Mouse (Mus musculus) lung, postnatal 0 days (tissue): ENCODE data around the gene Slc6a9. TPM values are rescaled to one million over a fixed set of nuclear protein-coding genes. Genes with fewer than 3 reads are reported as not detected.

Experiments used
- ATAC-seq: fragments of 200-750 bp; cut with Nextera tagmentation; 2 replicates; pipeline ENCODE4 v1.8.0; 2017; ENCODE audit warnings: moderate library complexity
- DNase-seq: peaks from one replicate; pipeline ENCODE4 v3.0.0-alpha.2; 2016; ENCODE audit warnings: low spot score
- H3K27ac ChIP-seq: fragments of 300-500 bp; sonication (generic); 2 replicates; pipeline ENCODE4 v1.5.1; 2014; ENCODE audit warnings: antibody characterized with exemption, mild to moderate bottlenecking, low read length, mixed read lengths
- H3K27me3 ChIP-seq: fragments of 300-500 bp; sonication (generic); replicated peaks from 2 replicates; pipeline ENCODE4 v1.6.1; 2014; ENCODE audit warnings: low read length, mixed read lengths; ENCODE audit not compliant: insufficient read depth
- H3K36me3 ChIP-seq: fragments of 300-500 bp; sonication (generic); 2 replicates; pipeline ENCODE4 v1.6.1; 2014; ENCODE audit warnings: low read length, mixed read lengths; ENCODE audit not compliant: insufficient read depth
- H3K4me1 ChIP-seq: fragments of 300-500 bp; sonication (generic); 2 replicates; pipeline ENCODE4 v1.6.1; 2014; ENCODE audit warnings: antibody characterized with exemption, low read depth, low read length, mixed read lengths; ENCODE audit not compliant: insufficient read depth
- H3K4me2 ChIP-seq: fragments of 300-500 bp; sonication (generic); replicated peaks from 2 replicates; pipeline ENCODE4 v1.6.1; 2014; ENCODE audit warnings: low read depth, mild to moderate bottlenecking, low read length, moderate library complexity, mixed read lengths
- H3K4me3 ChIP-seq: fragments of 300-500 bp; sonication (generic); 2 replicates; pipeline ENCODE4 v1.5.1; 2014; ENCODE audit warnings: low read depth, low read length
- H3K9ac ChIP-seq: fragments of 300-500 bp; sonication (generic); replicated peaks from 2 replicates; pipeline ENCODE4 v1.6.1; 2014; ENCODE audit warnings: low read depth, mild to moderate bottlenecking
- H3K9me3 ChIP-seq: fragments of 300-500 bp; sonication (generic); 2 replicates; pipeline ENCODE4 v1.6.1; 2016; ENCODE audit warnings: low read length, mixed read lengths
- CTCF ChIP-seq: IDR thresholded peaks from 2 replicates; pipeline ENCODE4 v1.5.1; 2016; ENCODE audit warnings: antibody characterized with exemption, mild to moderate bottlenecking
- EP300 ChIP-seq: IDR thresholded peaks from 2 replicates; pipeline ENCODE4 v1.6.1; 2016; ENCODE audit warnings: antibody characterized with exemption, mild to moderate bottlenecking, control low read depth
- WGBS: fragments of 180-500 bp; shearing (Covaris S2); extraction: QIAGEN DNeasy Blood & Tissue Kit; methylation state at CpG from one replicate; pipeline ENCODE4 v1.1.7; 2014; 5-methylcytosine and 5-hydroxymethylcytosine counted together
- polyA plus RNA-seq: library from polyadenylated mRNA; unstranded; fragments of >200 nt; fragmentation: Nextera tagmentation; extraction: Ambion mirVana; gene quantifications from 2 replicates; pipeline ENCODE4 v1.2.1, GENCODE M21; 2015

The Slc6a9 gene
- polyA plus RNA-seq, 1 experiment from 2014 or later: 19.1 TPM

- no peaks in the 10 kb centered on the region for H3K27me3 ChIP-seq
- H3K4me3 ChIP-seq: no peak overlapping the region
- DNase-seq (no peak), ATAC-seq (no peak)
- H3K36me3 ChIP-seq: no peaks in the 10 kb centered on the region
- no peaks in the 10 kb centered on the region for H3K9me3 ChIP-seq
- H3K9ac ChIP-seq: no peak overlapping the region
- WGBS: 76% methylated on average over 7 of the region's 7 CpGs
- no peak overlapping the region for H3K27ac ChIP-seq
- TF ChIP-seq CTCF: no peak
- TF ChIP-seq EP300: no peak
- 0 out of 2 replicates have a peak, but pooled peaks cover 3% of the 10 kb centered on the region for H3K4me1 ChIP-seq
- no peak overlapping the region for H3K4me2 ChIP-seq
Measured at GRCm38 (mm10) chr4:117850871-117851270, 16.6 kb downstream of the Slc6a9 start.

GRCm38 (mm10) chr4:117852152-117852868, 18.0 kb downstream of the Slc6a9 start:
- Histone ChIP-seq H3K9ac (no peak overlapping the region), H3K9me3 (no peaks in the 10 kb centered on the region), H3K4me1 (no peaks in the 10 kb centered on the region), H3K27ac (no peak overlapping the region), H3K36me3 (no peaks in the 10 kb centered on the region), H3K27me3 (no peaks in the 10 kb centered on the region), H3K4me3 (no peak overlapping the region), H3K4me2 (no peak overlapping the region)
- peak; percentile 71 for ATAC-seq
- WGBS: 60% methylated on average over 10 of the region's 10 CpGs
- TF ChIP-seq CTCF (no peak), EP300 (no peak)
- peak; percentile 65 for DNase-seq

GRCm38 (mm10) chr4:117855146-117855545, 20.8 kb downstream of the Slc6a9 start:
- Histone ChIP-seq H3K4me3 (no peak overlapping the region), H3K9ac (no peak overlapping the region), H3K9me3 (no peaks in the 10 kb centered on the region), H3K27ac (no peak overlapping the region), H3K36me3 (no peaks in the 10 kb centered on the region), H3K4me1 (no peaks in the 10 kb centered on the region), H3K27me3 (no peaks in the 10 kb centered on the region), H3K4me2 (no peak overlapping the region)
- no peak for ATAC-seq
- no peak for DNase-seq
- TF ChIP-seq CTCF (no peak), EP300 (no peak)
- 59% methylated on average over 9 of the region's 9 CpGs for WGBS

- Histone ChIP-seq H3K9me3 (no peaks in the 10 kb centered on the region), H3K27ac (no peak overlapping the region), H3K36me3 (no peaks in the 10 kb centered on the region), H3K9ac (no peak overlapping the region), H3K4me1 (no peaks in the 10 kb centered on the region), H3K4me3 (no peak overlapping the region), H3K4me2 (no peak overlapping the region), H3K27me3 (no peaks in the 10 kb centered on the region)
- DNase-seq: peak; percentile 68
- peak; percentile 69 for ATAC-seq
- WGBS: 70% methylated on average over 3 of the region's 3 CpGs
- TF ChIP-seq EP300 (no peak), CTCF (peak; percentile 81)
Measured at GRCm38 (mm10) chr4:117858794-117859193, 24.5 kb downstream of the Slc6a9 start.

- ATAC-seq: no peak
- Histone ChIP-seq H3K4me2 (no peak overlapping the region), H3K4me3 (no peak overlapping the region), H3K27ac (no peak overlapping the region), H3K9me3 (no peaks in the 10 kb centered on the region), H3K4me1 (no peaks in the 10 kb centered on the region), H3K9ac (no peak overlapping the region), H3K27me3 (no peaks in the 10 kb centered on the region), H3K36me3 (no peaks in the 10 kb centered on the region)
- WGBS: 77% methylated on average over 9 of the region's 9 CpGs
- TF ChIP-seq CTCF (no peak), EP300 (no peak)
- DNase-seq: no peak
Measured at GRCm38 (mm10) chr4:117860570-117860969, 26.3 kb downstream of the Slc6a9 start.

GRCm38 (mm10) chr4:117862823-117863222, 28.5 kb downstream of the Slc6a9 start:
- no peak overlapping the region for H3K4me3 ChIP-seq
- TF ChIP-seq EP300: no peak
- TF ChIP-seq CTCF: no peak
- DNase-seq (no peak), ATAC-seq (no peak)
- no peaks in the 10 kb centered on the region for H3K9me3 ChIP-seq
- H3K27me3 ChIP-seq: no peaks in the 10 kb centered on the region
- no peak overlapping the region for H3K4me2 ChIP-seq
- no peaks in the 10 kb centered on the region for H3K4me1 ChIP-seq
- no peak overlapping the region for H3K9ac ChIP-seq
- 56% methylated on average over 4 of the region's 4 CpGs for WGBS
- no peaks in the 10 kb centered on the region for H3K36me3 ChIP-seq
- no peak overlapping the region for H3K27ac ChIP-seq
